Mouse (Mus musculus): ENCODE results near the gene Mtrex.

Gene Mtrex

GRCm38 (mm10) chr13:112927287-112928001 is at the start of gene Mtrex, which contains the start of gene Dhx29:
TSS of gene Mtrex (minus strand) at chr13:112927398.
TSS of gene Dhx29 (plus strand) at chr13:112927454.
- DNase-seq: peak; percentile 99

- no peak for DNase-seq
These were observed 49.5 kb upstream of the Mtrex start for GRCm38 (mm10) chr13:112976720-112977119.

GRCm38 (mm10) chr13:112967267-112967666 is 40.1 kb upstream of the Mtrex start:
- no peak for DNase-seq

GRCm38 (mm10) chr13:112964421-112964820 is 37.2 kb upstream of the Mtrex start:
- no peak for DNase-seq

GRCm38 (mm10) chr13:112963081-112963480 is 35.9 kb upstream of the Mtrex start:
- no peak for DNase-seq

- no peak for DNase-seq
These were observed 26.9 kb upstream of the Mtrex start for GRCm38 (mm10) chr13:112954067-112954466.

GRCm38 (mm10) chr13:112945900-112946299 is 18.7 kb upstream of the Mtrex start:
- DNase-seq: no peak

GRCm38 (mm10) chr13:112945312-112945711 is 18.1 kb upstream of the Mtrex start:
- DNase-seq: no peak

- no peak for DNase-seq
These were observed 14.7 kb upstream of the Mtrex start for GRCm38 (mm10) chr13:112941879-112942330.

GRCm38 (mm10) chr13:112938130-112938529 is 10.9 kb upstream of the Mtrex start:
- DNase-seq: no peak

GRCm38 (mm10) chr13:112928038-112928668 is 955 bp upstream of the Mtrex start:
- no peak for DNase-seq

- DNase-seq: peak; percentile 13
These were observed 402 bp downstream of the Mtrex start for GRCm38 (mm10) chr13:112926796-112927195.

- DNase-seq: no peak
These were observed 1.2 kb downstream of the Mtrex start for GRCm38 (mm10) chr13:112925976-112926375.

- DNase-seq: no peak
These were observed 1.9 kb downstream of the Mtrex start for GRCm38 (mm10) chr13:112925266-112925665.

- no peak for DNase-seq
These were observed 6.3 kb downstream of the Mtrex start for GRCm38 (mm10) chr13:112920906-112921305.

- no peak for DNase-seq
These were observed 7.9 kb downstream of the Mtrex start for GRCm38 (mm10) chr13:112919141-112919865.

- DNase-seq: no peak
These were observed 16.8 kb downstream of the Mtrex start for GRCm38 (mm10) chr13:112910434-112910833.

GRCm38 (mm10) chr13:112909663-112910062 is 17.5 kb downstream of the Mtrex start:
- peak; percentile 22 for DNase-seq

- no peak for DNase-seq
These were observed 25.0 kb downstream of the Mtrex start for GRCm38 (mm10) chr13:112902176-112902575.

GRCm38 (mm10) chr13:112887234-112887633 is 40.0 kb downstream of the Mtrex start:
- no peak for DNase-seq

GRCm38 (mm10) chr13:112871500-112872266 is 55.5 kb downstream of the Mtrex start:
- no peak for DNase-seq

GRCm38 (mm10) chr13:112870039-112870690 is 57.0 kb downstream of the Mtrex start:
- DNase-seq: no peak
